Mouse (Mus musculus) small intestine, adult 2 months (tissue): ENCODE data around the gene Prkci.

Source experiments
- CTCF ChIP-seq: fragments of 200-500 bp; IDR thresholded peaks from 2 replicates; pipeline ENCODE4 v1.5.1; 2012; ENCODE audit warnings: low read depth, mild to moderate bottlenecking, control low read depth, inconsistent platforms, low read length, moderate library complexity, mixed read lengths; ENCODE audit not compliant: insufficient replicate concordance, insufficient read length; ENCODE audit errors: extremely low read depth
- POLR2A ChIP-seq: fragments of 200-500 bp; IDR thresholded peaks from 2 replicates; pipeline ENCODE4 v1.6.1; 2012; ENCODE audit warnings: low read depth, mild to moderate bottlenecking, control low read depth, inconsistent platforms, low read length, moderate library complexity

DNA sequence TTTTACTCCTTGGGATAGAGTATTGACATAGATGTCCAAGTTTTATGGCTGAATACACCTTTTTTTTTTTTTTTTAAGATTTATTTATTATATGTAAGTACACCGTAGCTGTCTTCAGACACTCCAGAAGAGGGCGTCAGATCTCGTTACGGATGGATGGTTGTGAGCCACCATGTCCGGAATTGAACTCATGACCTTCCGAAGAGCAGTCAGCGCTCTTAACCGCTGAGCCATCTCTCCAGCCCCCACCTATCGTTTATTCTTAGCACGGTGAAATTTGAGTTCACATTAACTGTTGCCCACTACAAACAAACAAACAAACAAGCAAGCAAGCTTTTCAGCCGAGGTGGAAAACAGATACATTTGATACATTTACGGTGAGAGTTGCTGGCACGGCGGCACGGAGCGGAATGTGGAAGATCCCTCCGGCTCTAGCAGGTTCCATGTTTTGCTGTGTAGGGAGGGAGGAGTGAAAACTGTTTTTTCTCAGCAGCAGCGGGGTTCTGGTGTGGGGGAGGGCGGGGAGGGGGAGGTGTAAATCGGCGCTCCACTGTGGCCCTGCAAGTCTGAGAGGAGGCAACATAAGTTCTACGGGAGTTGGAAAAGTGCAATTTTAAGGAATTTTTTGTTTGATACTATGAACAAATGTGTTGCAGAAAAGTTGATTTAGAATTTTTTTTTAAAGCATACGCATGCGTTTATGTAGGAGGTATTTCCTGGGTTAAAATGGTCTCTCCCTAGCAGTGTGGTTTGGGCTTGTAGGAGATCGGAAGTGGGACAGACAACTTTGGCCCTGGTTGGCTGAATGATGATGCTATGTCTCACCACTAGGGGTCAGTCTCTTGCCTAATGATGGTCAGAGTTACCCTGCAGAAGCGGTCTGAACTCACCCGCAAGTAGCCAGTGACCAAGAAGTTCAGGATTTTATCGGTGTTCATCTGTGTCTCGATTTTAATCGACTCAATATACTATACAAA lies 61.4 kb downstream of the Prkci start:
- TF ChIP-seq CTCF, result peak; percentile 77; the same call in 1 of the 2 replicates
- TF ChIP-seq POLR2A, result no peak
